Mouse (Mus musculus): ENCODE measurements around the gene Elmo1.

Elmo1 gene

GRCm38 (mm10) chr13:20521492-20521891, 431.1 kb downstream of the Elmo1 start:
- DNase-seq (ENCODE audit: low read depth, low spot score): no peak

DNA sequence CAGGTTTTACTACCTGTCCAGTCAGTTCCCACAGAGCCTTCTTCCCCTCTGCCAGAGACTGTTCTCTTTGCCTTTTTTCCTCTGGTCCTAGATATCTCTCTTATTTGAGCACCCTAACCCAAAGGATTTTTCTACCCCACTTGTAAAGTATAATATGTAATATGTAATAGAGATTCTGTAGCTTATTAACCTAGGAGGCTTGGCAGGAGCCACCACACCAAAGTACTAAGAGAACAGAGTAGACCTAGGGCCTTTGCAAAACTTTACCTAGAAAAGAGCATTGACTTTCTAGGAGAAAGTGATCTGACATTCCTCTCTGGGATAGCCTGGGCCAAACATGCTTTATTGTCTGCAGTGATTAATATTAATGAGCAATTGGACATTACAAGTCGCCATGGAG, 433.3 kb downstream of the Elmo1 start:
- no peak for DNase-seq (ENCODE audit: low read depth, low spot score)

GRCm38 (mm10) chr13:20525844-20526243, 435.4 kb downstream of the Elmo1 start:
- DNase-seq (ENCODE audit: low read depth, low spot score): peak; percentile 54

DNA sequence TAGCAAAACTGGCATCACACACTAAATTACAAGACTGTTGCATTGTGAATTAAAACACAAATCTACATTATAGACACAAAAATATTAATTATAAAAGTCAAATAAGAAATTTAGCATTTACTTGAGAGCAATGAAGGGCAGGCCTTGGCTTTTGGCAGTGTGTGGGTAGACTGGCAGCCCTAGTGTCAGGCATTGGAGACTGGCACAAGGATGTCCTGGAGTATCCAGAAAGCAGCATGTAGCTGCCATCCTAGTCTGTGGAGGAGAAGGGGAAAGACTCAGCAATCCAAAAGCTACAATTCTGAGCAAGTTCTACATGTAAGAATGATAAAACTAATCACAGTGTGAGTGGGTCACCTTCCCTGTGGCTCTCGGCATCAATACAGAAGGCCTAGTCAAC, 446.7 kb downstream of the Elmo1 start:
- no peak for DNase-seq (ENCODE audit: low read depth, low spot score)

- no peak for DNase-seq (ENCODE audit: low read depth, low spot score)
Measured at GRCm38 (mm10) chr13:20537487-20537886, 447.1 kb downstream of the Elmo1 start.

DNA sequence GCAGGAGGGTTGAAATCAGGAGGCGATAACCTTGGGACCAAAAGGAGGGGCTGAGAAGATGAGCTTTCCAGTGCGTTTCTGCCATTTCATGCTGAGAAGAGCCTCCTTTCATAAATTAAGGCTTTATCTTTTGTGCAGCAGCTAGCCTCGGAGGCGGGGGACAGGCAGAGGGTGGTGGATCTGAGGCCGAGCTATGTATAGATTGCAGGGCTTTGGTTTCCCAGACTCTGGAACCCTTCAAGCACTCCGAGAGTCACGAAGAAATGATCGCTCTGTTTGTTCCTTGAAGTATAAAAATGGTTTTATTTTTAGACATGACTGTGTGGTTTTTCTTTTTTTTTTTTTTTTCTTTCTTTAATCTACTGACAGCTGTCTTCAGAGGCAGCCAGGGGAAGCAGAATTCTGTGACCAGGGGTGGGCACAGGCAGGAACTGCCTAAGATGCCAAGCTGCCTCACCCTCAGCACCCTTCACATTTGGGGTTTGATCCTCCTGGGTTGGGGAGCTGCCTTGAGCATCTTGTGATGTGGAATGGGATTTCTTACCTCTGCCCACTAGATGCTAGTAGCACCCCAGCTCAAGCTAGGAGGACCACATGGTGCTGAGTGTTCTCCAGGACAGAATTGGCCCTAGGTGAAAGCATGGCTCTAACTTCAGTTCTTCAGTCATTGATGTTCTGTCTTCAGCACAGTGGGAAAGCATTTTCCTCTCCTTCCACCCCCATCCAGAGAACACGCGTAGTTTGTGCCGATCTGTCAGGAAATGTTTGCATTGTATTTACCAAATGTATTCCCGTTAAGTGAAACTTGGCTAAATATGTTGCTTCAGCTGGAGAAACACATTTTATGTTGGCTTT, 448.0 kb downstream of the Elmo1 start:
- no peak for DNase-seq (ENCODE audit: low read depth, low spot score)

GRCm38 (mm10) chr13:20539631-20540030, 449.2 kb downstream of the Elmo1 start:
- DNase-seq (ENCODE audit: low read depth, low spot score): no peak

GRCm38 (mm10) chr13:20546568-20547204, 456.3 kb downstream of the Elmo1 start:
- DNase-seq (ENCODE audit: low read depth, low spot score): no peak

- DNase-seq (ENCODE audit: low read depth, low spot score): no peak
Measured at GRCm38 (mm10) chr13:20549983-20550382, 459.6 kb downstream of the Elmo1 start.

DNA sequence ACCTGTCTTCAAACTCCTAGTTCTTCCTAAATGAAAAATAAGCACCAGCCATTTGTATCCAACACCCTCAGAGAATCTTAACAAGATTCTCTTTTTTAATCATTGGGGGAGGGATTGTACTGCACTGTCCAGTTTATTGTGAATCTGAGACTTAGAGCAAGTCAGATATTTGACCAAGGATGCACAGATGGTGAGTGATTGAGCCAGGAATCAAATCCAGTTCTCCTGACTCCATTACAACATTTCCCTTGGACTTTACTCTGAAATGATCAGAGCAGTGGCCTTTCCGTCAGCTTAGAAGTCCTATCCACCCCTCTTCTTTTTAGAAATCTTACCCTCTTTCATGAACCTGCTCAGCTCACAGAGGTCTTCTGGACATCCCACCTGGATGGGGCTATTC, 461.2 kb downstream of the Elmo1 start:
- DNase-seq (ENCODE audit: low read depth, low spot score): no peak

DNA sequence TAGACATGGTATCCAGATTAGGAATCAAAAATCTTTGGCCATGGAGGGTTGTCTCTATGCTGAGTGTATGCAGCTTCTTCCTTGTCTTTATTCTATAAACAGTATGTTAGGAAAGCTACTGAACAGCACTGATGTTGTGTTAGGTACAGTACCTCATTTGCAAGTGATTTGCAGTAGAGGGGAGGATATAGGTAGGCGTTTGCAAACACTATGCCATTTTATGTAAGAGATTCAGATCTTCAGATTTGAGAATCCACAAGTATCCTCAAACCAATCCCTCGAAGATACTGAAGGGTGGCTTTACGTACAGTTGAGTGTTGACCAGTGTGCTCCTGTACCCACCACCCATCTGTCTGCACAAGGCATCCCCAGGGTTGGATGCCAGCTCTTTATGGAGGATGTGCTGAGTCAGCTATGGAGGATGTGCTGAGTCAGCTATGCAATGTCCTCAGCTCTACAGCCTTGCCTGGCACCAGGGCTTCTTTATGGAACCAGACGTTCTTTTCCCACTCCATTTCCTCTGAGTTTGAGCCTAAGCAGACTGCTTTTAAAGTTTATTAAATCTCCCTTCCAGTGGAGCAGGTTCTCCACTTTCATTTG, 465.6 kb downstream of the Elmo1 start:
- DNase-seq (ENCODE audit: low read depth, low spot score): no peak

- DNase-seq (ENCODE audit: low read depth, low spot score): no peak
Measured at GRCm38 (mm10) chr13:20556739-20557138, 466.3 kb downstream of the Elmo1 start.

DNA sequence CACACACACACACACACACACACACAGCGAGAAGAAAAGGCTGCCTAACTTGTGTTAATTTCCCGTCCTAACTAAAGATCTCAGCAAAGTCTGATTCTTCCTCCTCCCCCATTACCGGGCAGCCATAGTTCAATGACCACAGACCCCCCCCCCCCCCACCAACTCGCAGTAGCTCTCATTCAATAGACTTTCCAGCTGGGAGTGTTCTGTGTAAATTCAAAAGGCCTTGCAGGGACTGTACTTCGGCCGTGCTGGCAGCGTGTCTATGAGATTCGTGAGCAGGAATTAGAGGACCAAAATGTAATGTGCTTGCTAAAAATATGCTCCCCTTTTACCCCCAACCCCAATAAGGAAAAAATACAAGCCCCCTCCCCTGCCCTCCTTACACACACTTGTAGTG, 466.8 kb downstream of the Elmo1 start:
- no peak for DNase-seq (ENCODE audit: low read depth, low spot score)

DNA sequence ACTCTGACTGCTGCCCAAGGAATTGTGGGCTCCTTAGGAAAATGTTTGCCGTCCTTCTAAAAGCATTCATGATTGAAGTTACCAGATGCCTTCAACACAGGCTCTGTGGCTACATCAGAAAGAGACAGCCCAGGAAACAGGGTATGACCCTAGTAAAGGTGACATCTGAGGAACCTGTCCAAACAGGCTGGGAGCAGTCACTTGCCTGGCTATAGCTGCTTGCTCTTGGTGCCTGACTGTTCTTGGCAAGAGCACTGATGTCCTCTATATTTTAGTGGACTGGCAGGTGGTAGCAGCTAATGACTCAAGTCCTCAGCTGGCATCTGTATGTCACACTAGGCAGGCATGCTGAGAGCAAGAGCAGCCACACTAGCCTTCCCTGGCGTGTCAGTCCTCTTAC, 468.0 kb downstream of the Elmo1 start:
- no peak for DNase-seq (ENCODE audit: low read depth, low spot score)

- peak; percentile 42 for DNase-seq (ENCODE audit: low read depth, low spot score)
Measured at GRCm38 (mm10) chr13:20564414-20564813, 474.0 kb downstream of the Elmo1 start.

DNA sequence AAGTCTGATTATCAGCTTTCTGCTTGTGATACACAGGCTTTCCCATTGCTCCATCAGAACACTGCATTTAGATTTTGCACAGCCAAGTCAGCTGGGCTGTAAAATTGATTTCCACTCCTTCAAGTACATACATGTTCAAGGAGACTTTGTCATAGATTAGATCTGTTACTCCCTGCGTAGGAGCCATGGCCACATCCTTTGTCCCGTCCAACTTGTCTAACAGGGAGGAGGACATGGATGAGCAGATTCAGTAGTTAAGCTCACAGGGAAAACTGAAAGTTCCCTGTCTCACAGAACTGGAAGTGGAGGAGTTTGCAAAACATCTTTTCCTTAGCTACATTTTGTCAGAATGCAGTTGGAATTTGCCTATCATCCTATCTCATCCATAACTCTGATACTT, 484.8 kb downstream of the Elmo1 start:
- DNase-seq (ENCODE audit: low read depth, low spot score): no peak

- no peak for DNase-seq (ENCODE audit: low read depth, low spot score)
Measured at GRCm38 (mm10) chr13:20585868-20586267, 495.5 kb downstream of the Elmo1 start.

DNA sequence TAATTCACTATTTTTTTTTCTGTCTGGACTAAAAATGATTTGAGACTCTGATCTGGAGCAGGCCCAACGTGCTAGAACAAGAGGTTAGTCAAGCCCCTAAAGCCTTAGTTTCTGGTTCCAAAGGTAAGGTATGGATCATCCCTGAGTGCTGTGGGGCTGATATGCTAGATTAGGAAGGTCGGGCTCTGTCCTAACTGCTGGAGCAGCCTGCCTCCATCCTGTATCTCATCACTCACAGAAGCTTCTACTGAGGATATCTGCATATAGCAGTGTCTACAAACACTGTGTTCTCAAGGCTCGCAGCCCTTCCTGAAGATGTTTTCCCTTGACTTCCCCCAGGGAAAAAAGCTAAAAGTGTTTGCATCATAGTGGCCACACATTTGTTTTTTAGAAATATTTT, 496.1 kb downstream of the Elmo1 start:
- no peak for DNase-seq (ENCODE audit: low read depth, low spot score)

GRCm38 (mm10) chr13:20590983-20591382, 500.6 kb downstream of the Elmo1 start:
- DNase-seq (ENCODE audit: low read depth, low spot score): no peak

DNA sequence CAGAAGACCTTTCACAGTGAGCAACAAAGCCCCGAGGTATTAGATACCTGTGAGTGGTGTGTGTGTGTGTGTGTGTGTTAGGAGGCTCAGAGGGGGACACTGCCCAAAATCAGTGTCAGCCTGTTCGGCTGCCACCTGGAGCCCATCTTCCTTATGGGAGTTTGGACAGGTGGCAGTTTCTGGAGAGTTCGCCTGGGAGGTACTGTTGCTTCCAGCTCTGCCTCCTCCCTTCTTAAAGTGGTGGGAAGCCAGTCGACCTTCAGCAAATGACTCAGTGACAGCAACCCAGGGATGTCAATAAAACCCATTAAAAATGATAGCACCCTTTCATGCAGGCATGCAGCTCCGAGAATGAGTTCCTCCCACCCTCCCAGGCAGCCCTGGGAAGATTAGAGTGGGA, 506.9 kb downstream of the Elmo1 start:
- no peak for DNase-seq (ENCODE audit: low read depth, low spot score)

DNA sequence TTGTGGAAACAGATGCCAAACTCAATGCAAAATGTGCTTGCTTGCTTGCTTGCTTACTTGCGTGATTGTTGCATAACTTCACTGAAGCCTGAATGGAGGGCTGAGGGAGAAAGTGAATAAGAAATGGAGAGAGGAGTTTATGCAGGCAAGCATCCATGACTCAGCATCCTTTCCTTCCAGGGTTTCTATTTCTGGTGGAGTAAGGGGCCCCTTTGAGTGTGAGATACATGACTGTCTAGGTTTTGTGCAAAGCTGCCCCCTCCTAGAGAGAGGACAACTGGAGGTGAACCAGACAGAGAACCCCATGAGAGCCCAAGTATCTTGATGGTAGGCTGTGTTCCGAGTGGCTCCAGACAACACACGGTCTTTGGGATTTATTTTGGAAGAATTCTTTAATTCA, 508.2 kb downstream of the Elmo1 start:
- DNase-seq (ENCODE audit: low read depth, low spot score): no peak

DNA sequence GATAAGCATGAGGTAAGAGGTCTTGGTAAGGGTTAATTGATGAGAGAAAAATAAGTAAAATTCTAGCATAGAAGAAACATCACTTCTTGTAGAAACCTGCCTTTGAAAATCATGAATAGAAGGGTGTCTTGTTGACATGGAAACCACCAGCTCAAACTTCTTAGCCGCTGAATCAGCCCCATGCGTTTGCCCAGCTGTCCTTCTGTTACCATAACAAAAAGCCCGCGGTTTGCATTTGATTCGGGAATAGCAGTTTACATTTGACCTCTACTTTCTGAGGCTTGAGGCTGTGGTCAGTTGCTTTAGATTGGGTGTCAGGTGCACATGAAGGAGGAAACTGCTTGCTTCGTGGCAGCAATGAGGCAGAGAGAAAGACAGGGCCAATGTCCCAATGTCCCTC, 509.9 kb downstream of the Elmo1 start:
- DNase-seq (ENCODE audit: low read depth, low spot score): no peak

DNA sequence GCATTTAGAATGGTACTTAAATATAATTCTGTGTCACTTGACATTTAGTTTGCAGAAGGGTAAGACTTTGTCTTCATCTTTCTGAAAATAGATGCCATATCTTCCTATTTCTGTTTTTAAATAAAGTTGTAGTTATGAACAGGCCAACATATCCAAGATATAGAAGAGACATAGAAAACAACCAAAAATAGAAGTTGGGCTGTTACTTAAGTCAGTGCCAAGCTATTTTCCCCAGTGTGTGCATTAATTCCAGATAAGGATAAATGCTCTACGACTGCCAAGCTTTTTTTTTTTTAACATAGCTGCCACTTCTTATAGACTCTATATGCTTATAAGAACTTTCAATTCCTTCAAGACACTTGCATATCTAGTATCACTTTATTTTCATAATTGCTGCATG, 511.0 kb downstream of the Elmo1 start:
- DNase-seq (ENCODE audit: low read depth, low spot score): no peak

All from A20 (cell line).